Mouse (Mus musculus): ENCODE data around the gene Dnajc8. TPM values are rescaled to one million over a fixed set of nuclear protein-coding genes. Genes with fewer than 3 reads are reported as not detected.

Dnajc8 gene
- polyA plus RNA-seq, 1 experiment from 2014 or later, result 217 TPM

DNA sequence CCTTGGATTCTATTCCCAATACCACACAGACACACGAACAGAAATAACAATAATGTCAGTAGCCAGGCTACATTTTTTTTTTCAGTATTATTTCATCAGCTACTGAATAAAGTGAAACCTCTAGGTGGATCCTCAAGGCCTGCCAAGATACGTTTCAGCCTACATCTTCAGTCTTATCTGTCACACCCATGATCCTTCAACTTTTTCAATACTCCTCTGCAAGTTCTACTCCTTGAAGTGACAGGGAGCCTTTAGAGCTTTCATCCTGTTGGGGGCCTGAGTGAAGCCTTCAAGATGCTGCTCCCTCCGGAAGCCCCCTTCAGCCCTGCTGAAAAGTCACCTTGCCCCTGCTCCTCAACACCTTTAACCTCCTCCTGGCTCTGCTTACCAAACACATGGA, 23.3 kb upstream of the Dnajc8 start:
- no peak overlapping the region for H3K4me2 ChIP-seq (ENCODE audit: low read depth, low read length, severe bottlenecking)
- DNase-seq (ENCODE audit: low spot score) (no peak), ATAC-seq (replicated peaks; ENCODE audit: low FRiP score) (no peak)
- peaks cover 2% of the 10 kb centered on the region; the same call in 1 of the 2 replicates for H3K4me1 ChIP-seq (replicated peaks; ENCODE audit: control insufficient read depth, insufficient read depth, low read length)
- H3K9me3 ChIP-seq (ENCODE audit: control insufficient read depth, low read length), result no peaks in the 10 kb centered on the region
- H3K36me3 ChIP-seq (ENCODE audit: control insufficient read depth, insufficient read depth, low read length), result no peaks in the 10 kb centered on the region
- no peak overlapping the region for H3K4me3 ChIP-seq (ENCODE audit: low read depth, low read length)
- no peak overlapping the region for H3K9ac ChIP-seq (ENCODE audit: low read length)
- WGBS, result 82% methylated on average over 3 of the region's 3 CpGs
- no peaks in the 10 kb centered on the region for H3K27me3 ChIP-seq (ENCODE audit: control insufficient read depth, insufficient read depth, low read length)
- H3K27ac ChIP-seq (ENCODE audit: low read depth, low read length), result no peak overlapping the region

DNA sequence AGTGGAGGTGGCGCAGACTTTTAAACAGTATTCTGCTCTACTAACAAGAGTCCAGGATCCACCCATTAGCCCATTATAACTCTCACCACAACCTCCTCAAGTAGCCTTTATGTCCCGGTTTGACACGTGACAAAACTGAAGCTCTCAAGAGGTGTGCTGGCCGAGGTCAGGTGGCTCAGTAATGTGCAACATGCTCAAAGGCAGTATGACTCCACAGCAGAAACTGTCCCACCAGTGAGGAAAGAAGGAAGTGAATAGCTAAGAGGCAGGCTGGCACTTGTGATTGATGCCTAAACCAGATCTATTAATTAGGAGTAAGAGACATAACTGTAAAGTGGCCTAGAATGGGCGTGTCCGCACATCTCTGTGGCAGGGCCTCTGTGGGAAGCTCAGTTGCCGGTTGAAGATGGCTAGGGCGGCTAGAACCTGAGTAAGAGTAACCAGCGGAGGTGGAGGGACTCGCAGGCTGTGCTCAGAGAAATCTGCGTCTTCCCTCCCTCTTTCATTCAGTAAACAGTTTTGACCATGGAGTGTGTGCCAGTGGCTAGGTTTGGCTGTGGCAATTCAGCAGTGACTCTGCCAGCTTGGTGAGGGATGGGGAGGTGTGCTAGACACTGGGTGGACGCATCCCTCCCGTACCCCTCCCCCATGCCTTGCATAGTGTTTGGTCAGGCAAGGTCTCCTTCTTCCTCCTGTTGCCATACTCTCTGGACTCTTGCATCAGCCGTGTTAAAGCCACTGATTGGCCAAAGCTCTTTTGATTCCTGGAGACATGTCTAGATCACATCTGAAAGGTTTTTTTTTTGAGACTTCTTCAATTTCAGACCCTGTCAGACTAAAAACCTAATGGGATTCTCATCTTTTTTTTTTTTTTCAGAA, 21.7 kb upstream of the Dnajc8 start:
- no peak overlapping the region for H3K9ac ChIP-seq (ENCODE audit: low read length)
- no peak overlapping the region for H3K27ac ChIP-seq (ENCODE audit: low read depth, low read length)
- no peak overlapping the region; the same call in 1 of the 2 replicates for H3K4me3 ChIP-seq (ENCODE audit: low read depth, low read length)
- no peaks in the 10 kb centered on the region for H3K36me3 ChIP-seq (ENCODE audit: control insufficient read depth, insufficient read depth, low read length)
- no peaks in the 10 kb centered on the region for H3K9me3 ChIP-seq (ENCODE audit: control insufficient read depth, low read length)
- ATAC-seq (replicated peaks; ENCODE audit: low FRiP score) (no peak), DNase-seq (ENCODE audit: low spot score) (no peak)
- H3K27me3 ChIP-seq (ENCODE audit: control insufficient read depth, insufficient read depth, low read length), result no peaks in the 10 kb centered on the region
- WGBS, result 27% methylated on average over 14 of the region's 14 CpGs
- H3K4me2 ChIP-seq (ENCODE audit: low read depth, low read length, severe bottlenecking), result no peak overlapping the region
- H3K4me1 ChIP-seq (replicated peaks; ENCODE audit: control insufficient read depth, insufficient read depth, low read length), result peaks cover 2% of the 10 kb centered on the region; the same call in 1 of the 2 replicates

DNA sequence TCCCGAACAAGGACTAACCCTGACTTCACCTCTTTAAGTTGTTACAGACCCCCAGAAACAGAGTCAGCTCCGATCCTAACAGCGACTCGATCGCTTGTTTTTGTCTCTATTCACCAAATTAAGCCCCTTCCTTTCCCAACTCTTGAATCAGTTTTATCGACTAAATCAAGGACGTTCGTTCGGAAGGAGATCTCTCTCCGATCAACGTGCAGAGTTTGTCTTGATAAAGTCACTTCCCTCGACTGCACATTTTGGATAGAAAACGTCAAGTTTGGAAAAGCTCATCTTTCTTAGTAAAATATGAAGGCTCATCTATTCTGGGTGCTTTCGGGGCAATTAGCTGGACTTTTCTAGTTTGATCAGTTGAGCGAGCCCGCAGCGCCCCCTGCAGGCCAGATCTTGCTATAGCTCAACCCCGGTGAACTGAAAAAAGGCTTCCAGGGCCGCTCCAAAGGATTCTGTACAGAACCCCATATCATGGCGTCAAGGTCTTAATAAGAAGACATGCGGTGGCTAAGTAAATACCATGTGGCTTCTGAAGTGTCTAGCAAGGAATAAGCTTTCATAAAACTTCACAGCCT, 20.7 kb upstream of the Dnajc8 start:
- Histone ChIP-seq H3K4me3 (ENCODE audit: low read depth, low read length) (peak overlapping the region; percentile 41), H3K27me3 (ENCODE audit: control insufficient read depth, insufficient read depth, low read length) (no peaks in the 10 kb centered on the region), H3K4me1 (replicated peaks; ENCODE audit: control insufficient read depth, insufficient read depth, low read length) (0 out of 2 replicates have a peak, but pooled peaks cover 2% of the 10 kb centered on the region), H3K9ac (ENCODE audit: low read length) (peak overlapping the region; percentile 45), H3K4me2 (ENCODE audit: low read depth, low read length, severe bottlenecking) (peak overlapping the region; percentile 85), H3K36me3 (ENCODE audit: control insufficient read depth, insufficient read depth, low read length) (no peaks in the 10 kb centered on the region), H3K9me3 (ENCODE audit: control insufficient read depth, low read length) (no peaks in the 10 kb centered on the region), H3K27ac (ENCODE audit: low read depth, low read length) (no peak overlapping the region)
- DNase-seq (ENCODE audit: low spot score) (peak; percentile 92), ATAC-seq (replicated peaks; ENCODE audit: low FRiP score) (0 out of 2 replicates have a peak, but pooled peaks have one; percentile 23)
- WGBS, result 1% methylated on average over 21 of the region's 21 CpGs

DNA sequence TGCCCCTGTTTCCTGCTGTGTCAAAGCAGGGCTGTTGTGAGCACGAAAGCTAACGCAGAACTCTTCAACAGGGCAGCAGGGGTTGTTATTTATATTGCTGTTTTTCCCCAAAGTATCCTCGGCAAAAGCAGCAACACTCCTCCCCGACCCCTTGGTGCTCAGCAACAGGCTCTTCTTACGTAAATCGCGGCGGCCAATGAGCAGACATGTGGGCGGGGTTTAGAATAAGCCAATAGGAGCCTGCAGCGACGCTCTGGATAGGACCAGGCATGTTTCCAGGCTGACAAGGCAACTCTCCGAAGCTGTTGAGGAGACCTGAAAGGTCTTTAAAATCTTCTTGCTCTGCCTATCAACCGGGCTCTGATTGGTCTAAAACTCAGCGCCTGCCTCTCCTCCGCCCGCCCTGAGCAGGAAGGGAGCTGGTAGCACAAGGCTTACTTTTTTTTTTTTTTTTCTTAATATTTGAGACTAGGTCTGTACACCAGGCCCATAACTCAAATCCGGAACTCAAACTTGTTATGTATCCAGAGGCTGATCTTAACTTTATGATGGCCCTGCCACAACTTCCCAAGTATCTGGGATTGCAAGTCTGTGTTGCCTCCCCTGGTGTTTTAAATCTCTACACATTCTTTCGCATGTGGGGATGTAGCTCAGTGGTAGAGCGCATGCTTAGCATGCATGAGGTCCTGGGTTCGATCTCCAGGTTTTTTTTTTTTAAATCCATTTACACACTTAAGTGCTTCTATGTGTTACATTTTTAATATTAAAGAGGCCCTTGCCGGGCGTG, 19.8 kb upstream of the Dnajc8 start:
- Histone ChIP-seq H3K9me3 (ENCODE audit: control insufficient read depth, low read length) (no peaks in the 10 kb centered on the region), H3K9ac (ENCODE audit: low read length) (peak overlapping the region; percentile 37; the same call in 1 of the 2 replicates), H3K4me1 (replicated peaks; ENCODE audit: control insufficient read depth, insufficient read depth, low read length) (0 out of 2 replicates have a peak, but pooled peaks cover 2% of the 10 kb centered on the region), H3K4me3 (ENCODE audit: low read depth, low read length) (peak overlapping the region; percentile 41), H3K36me3 (ENCODE audit: control insufficient read depth, insufficient read depth, low read length) (no peaks in the 10 kb centered on the region), H3K27ac (ENCODE audit: low read depth, low read length) (peak overlapping the region; percentile 57; the same call in 1 of the 2 replicates), H3K4me2 (ENCODE audit: low read depth, low read length, severe bottlenecking) (peak overlapping the region; percentile 85), H3K27me3 (ENCODE audit: control insufficient read depth, insufficient read depth, low read length) (no peaks in the 10 kb centered on the region)
- DNase-seq (ENCODE audit: low spot score) (peak; percentile 89), ATAC-seq (replicated peaks; ENCODE audit: low FRiP score) (peak; percentile 95)
- 21% methylated on average over 22 of the region's 22 CpGs for WGBS

DNA sequence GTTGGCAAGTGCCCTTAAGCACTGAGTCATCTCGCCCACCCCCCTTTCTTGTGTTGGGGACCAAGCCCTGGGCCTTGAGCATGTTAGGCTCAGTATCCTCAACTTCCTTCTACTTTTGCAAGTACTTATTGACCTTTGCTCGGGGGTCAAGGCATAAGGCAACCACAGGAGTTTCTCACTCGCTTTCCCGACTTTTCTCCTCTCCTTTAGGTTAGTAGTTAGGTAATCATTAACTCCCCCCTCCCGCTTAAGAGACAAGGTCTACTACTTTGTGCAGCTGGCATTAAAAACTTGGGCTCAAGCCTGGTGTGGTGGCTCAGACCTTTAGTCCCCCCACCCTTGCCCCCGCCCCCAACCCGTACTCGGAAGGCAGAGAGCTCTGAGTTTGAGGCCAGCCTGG, 17.3 kb upstream of the Dnajc8 start:
- no peak overlapping the region for H3K4me3 ChIP-seq (ENCODE audit: low read depth, low read length)
- no peak overlapping the region for H3K27ac ChIP-seq (ENCODE audit: low read depth, low read length)
- H3K36me3 ChIP-seq (ENCODE audit: control insufficient read depth, insufficient read depth, low read length), result no peaks in the 10 kb centered on the region
- DNase-seq (ENCODE audit: low spot score) (no peak), ATAC-seq (replicated peaks; ENCODE audit: low FRiP score) (no peak)
- H3K4me1 ChIP-seq (replicated peaks; ENCODE audit: control insufficient read depth, insufficient read depth, low read length), result 0 out of 2 replicates have a peak, but pooled peaks cover 2% of the 10 kb centered on the region
- no peaks in the 10 kb centered on the region for H3K9me3 ChIP-seq (ENCODE audit: control insufficient read depth, low read length)
- WGBS, result 88% methylated on average over 8 of the region's 8 CpGs
- no peak overlapping the region for H3K9ac ChIP-seq (ENCODE audit: low read length)
- no peaks in the 10 kb centered on the region for H3K27me3 ChIP-seq (ENCODE audit: control insufficient read depth, insufficient read depth, low read length)
- H3K4me2 ChIP-seq (ENCODE audit: low read depth, low read length, severe bottlenecking), result no peak overlapping the region

DNA sequence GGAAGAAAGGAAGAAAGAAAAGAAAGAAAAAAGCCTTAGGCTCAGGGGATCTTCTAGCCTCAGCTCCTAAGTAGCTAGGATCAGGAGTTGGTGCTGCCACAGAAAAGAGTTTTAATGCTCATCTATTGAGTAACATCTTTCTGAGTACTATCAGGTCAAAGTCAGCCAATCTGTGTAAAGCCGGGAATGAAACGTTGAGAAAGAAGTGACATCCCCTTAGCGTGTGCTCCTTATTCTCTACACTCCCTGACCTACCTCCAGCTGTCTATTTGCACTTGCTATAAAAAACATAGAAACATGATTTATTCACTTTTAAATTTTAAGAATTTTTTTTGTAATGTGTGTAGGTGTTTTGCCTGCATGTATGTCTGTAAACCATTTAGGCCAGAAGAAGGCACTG, 16.2 kb upstream of the Dnajc8 start:
- Histone ChIP-seq H3K9ac (ENCODE audit: low read length) (no peak overlapping the region), H3K9me3 (ENCODE audit: control insufficient read depth, low read length) (no peaks in the 10 kb centered on the region), H3K36me3 (ENCODE audit: control insufficient read depth, insufficient read depth, low read length) (no peaks in the 10 kb centered on the region), H3K27ac (ENCODE audit: low read depth, low read length) (no peak overlapping the region), H3K4me3 (ENCODE audit: low read depth, low read length) (no peak overlapping the region), H3K27me3 (ENCODE audit: control insufficient read depth, insufficient read depth, low read length) (no peaks in the 10 kb centered on the region), H3K4me1 (replicated peaks; ENCODE audit: control insufficient read depth, insufficient read depth, low read length) (0 out of 2 replicates have a peak, but pooled peaks cover 2% of the 10 kb centered on the region), H3K4me2 (ENCODE audit: low read depth, low read length, severe bottlenecking) (no peak overlapping the region)
- no peak for ATAC-seq (replicated peaks; ENCODE audit: low FRiP score)
- DNase-seq (ENCODE audit: low spot score), result no peak
- 93% methylated on average over 3 of the region's 3 CpGs for WGBS

DNA sequence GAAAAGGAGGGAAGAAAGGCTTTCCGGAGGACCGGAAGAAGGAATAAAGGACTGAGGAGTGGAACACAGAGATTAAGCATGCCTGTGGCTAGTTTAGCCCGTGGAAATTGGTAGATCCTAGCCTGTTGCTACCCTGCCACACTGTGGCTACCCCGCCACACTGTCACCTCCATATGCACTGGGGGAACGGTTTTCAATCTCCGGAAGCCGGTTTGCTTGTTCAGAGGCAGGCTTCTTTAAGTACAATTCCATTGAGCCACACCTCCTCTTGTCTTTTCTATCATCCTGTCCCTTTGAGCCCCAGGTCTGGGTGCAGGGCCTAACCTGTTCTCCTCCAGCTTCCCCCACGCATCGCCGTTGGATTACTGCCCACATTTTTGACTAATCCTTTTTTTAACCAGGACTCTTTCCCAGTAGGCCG, 11.0 kb upstream of the Dnajc8 start:
- Histone ChIP-seq H3K9me3 (ENCODE audit: control insufficient read depth, low read length) (no peaks in the 10 kb centered on the region), H3K9ac (ENCODE audit: low read length) (no peak overlapping the region), H3K36me3 (ENCODE audit: control insufficient read depth, insufficient read depth, low read length) (no peaks in the 10 kb centered on the region), H3K4me3 (ENCODE audit: low read depth, low read length) (no peak overlapping the region), H3K4me2 (ENCODE audit: low read depth, low read length, severe bottlenecking) (no peak overlapping the region), H3K27ac (ENCODE audit: low read depth, low read length) (no peak overlapping the region), H3K27me3 (ENCODE audit: control insufficient read depth, insufficient read depth, low read length) (no peaks in the 10 kb centered on the region), H3K4me1 (replicated peaks; ENCODE audit: control insufficient read depth, insufficient read depth, low read length) (0 out of 2 replicates have a peak, but pooled peaks cover 5% of the 10 kb centered on the region)
- ATAC-seq (replicated peaks; ENCODE audit: low FRiP score) (no peak), DNase-seq (ENCODE audit: low spot score) (no peak)
- WGBS, result 12% methylated on average over 11 of the region's 11 CpGs

DNA sequence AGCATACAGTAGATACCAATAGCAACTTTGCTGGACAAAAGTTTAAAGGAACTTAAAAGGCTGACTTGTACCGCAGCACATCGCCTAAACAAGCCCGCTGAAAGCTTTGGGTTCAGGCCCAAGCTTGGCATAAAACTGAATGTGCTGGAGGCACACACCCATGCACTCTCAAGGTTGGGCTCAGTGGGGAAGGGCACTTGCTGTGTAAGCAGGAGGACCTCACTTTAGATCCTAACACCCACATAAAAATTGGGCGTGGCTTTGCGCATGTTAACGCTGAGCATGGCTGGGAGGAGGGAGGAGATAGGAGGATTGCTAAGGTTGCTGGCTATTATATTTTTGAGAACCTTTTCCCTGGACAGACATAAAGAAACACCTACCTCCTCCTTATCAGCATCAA, 10.5 kb upstream of the Dnajc8 start:
- ATAC-seq (replicated peaks; ENCODE audit: low FRiP score) (no peak), DNase-seq (ENCODE audit: low spot score) (no peak)
- Histone ChIP-seq H3K4me2 (ENCODE audit: low read depth, low read length, severe bottlenecking) (no peak overlapping the region), H3K9ac (ENCODE audit: low read length) (no peak overlapping the region), H3K4me3 (ENCODE audit: low read depth, low read length) (no peak overlapping the region), H3K27ac (ENCODE audit: low read depth, low read length) (no peak overlapping the region), H3K4me1 (replicated peaks; ENCODE audit: control insufficient read depth, insufficient read depth, low read length) (0 out of 2 replicates have a peak, but pooled peaks cover 5% of the 10 kb centered on the region), H3K27me3 (ENCODE audit: control insufficient read depth, insufficient read depth, low read length) (no peaks in the 10 kb centered on the region), H3K36me3 (ENCODE audit: control insufficient read depth, insufficient read depth, low read length) (no peaks in the 10 kb centered on the region; the same call in 1 of the 2 replicates), H3K9me3 (ENCODE audit: control insufficient read depth, low read length) (no peaks in the 10 kb centered on the region)
- 44% methylated on average over 6 of the region's 6 CpGs for WGBS
